In the genomic region with DNA sequence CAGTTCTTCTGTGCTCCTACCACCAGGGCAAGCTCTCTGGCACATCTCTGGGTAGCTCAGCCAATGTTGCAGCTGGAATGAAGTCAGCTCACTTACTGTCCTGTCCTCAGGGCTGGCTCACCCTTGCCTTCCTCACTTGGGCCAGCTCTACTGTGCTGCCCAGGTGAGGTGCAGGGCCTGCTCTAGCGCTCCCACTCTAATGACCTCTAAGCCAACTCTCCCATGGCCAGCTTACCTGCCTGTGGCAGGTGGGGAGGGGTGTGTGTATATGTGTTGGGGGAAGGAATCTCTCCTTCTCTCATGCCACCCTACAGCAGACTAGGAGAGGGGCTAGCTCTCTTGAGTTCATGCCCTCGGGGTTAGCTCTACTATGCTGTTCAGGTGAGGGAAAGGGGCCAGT, we compare ENCODE assay signal across 23 mouse cellular contexts.
DNase-seq lines count a peak whose midpoint lies in the region; ATAC-seq and TF ChIP-seq lines count a peak whose summit lies in the region.
"Had no signal": no experiment of that assay in that cellular context is flagged by ENCODE, and none has a peak within 500 bp of the region (broad histone marks: within the 10 kb centered on the region; RNA-seq: fewer than 3 reads in every experiment).

No protein-coding gene starts in this region.

- H3K36me3 ChIP-seq in forebrain, embryonic 13.5 days (ENCODE audit: poor library complexity, severe bottlenecking) = no peaks in the 10 kb centered on the region
- no peaks in the 10 kb centered on the region for H3K36me3 ChIP-seq in forebrain, embryonic 16.5 days (ENCODE audit: control insufficient read depth, insufficient read depth)
- H3K36me3 ChIP-seq in hindbrain, embryonic 14.5 days (replicated peaks; ENCODE audit: control insufficient read depth, insufficient read depth) = no peaks in the 10 kb centered on the region
- no peaks in the 10 kb centered on the region for H3K36me3 ChIP-seq in hindbrain, embryonic 13.5 days
- H3K36me3 ChIP-seq in midbrain, embryonic 13.5 days = no peaks in the 10 kb centered on the region
- H3K36me3 ChIP-seq in midbrain, embryonic 16.5 days (ENCODE audit: control insufficient read depth, insufficient read depth, low read length) = no peaks in the 10 kb centered on the region
- H3K36me3 ChIP-seq in stomach, embryonic 16.5 days (ENCODE audit: control insufficient read depth, insufficient read depth, low read length) = no peaks in the 10 kb centered on the region
- H3K36me3 ChIP-seq in stomach, postnatal 0 days (ENCODE audit: control insufficient read depth, insufficient read depth, low read length) = no peaks in the 10 kb centered on the region
- H3K36me3 ChIP-seq: embryonic facial prominence, embryonic 13.5 days; embryonic facial prominence, embryonic 15.5 days; forebrain, embryonic 10.5 days; forebrain, embryonic 12.5 days; forebrain, embryonic 15.5 days had no signal

- 90% methylated on average over 2 of the region's 2 CpGs for WGBS in forebrain, embryonic 13.5 days
- WGBS in forebrain, embryonic 16.5 days = 94% methylated on average over 2 of the region's 2 CpGs
- WGBS in hindbrain, embryonic 14.5 days = 97% methylated on average over 2 of the region's 2 CpGs
- 91% methylated on average over 2 of the region's 2 CpGs for WGBS in hindbrain, embryonic 13.5 days
- WGBS in midbrain, embryonic 13.5 days = 82% methylated on average over 2 of the region's 2 CpGs
- 84% methylated on average over 2 of the region's 2 CpGs for WGBS in midbrain, embryonic 16.5 days
- WGBS in stomach, embryonic 16.5 days = 91% methylated on average over 2 of the region's 2 CpGs
- WGBS in stomach, postnatal 0 days = 80% methylated on average over 2 of the region's 2 CpGs

- TF ChIP-seq EP300 in stomach, postnatal 0 days (optimal IDR thresholded peaks at IDR 0.05) = no peak

- H3K9ac ChIP-seq in forebrain, embryonic 13.5 days = no peak overlapping the region
- no peak overlapping the region for H3K9ac ChIP-seq in forebrain, embryonic 16.5 days (replicated peaks; ENCODE audit: low read depth, low read length)
- H3K9ac ChIP-seq in hindbrain, embryonic 14.5 days = no peak overlapping the region
- no peak overlapping the region for H3K9ac ChIP-seq in hindbrain, embryonic 13.5 days
- no peak overlapping the region for H3K9ac ChIP-seq in midbrain, embryonic 13.5 days (replicated peaks)
- no peak overlapping the region for H3K9ac ChIP-seq in midbrain, embryonic 16.5 days (ENCODE audit: low read depth, low read length)
- no peak overlapping the region for H3K9ac ChIP-seq in stomach, embryonic 16.5 days (ENCODE audit: low read length)
- no peak overlapping the region for H3K9ac ChIP-seq in stomach, postnatal 0 days (ENCODE audit: low read length)
- H3K9ac ChIP-seq: embryonic facial prominence, embryonic 13.5 days; embryonic facial prominence, embryonic 15.5 days; forebrain, embryonic 12.5 days; forebrain, embryonic 15.5 days had no signal

- no peak for TF ChIP-seq CTCF in stomach, postnatal 0 days (IDR thresholded peaks at IDR 0.05; ENCODE audit: low read depth)

- ATAC-seq in forebrain, embryonic 13.5 days = peak; percentile 24; the same call in 1 of the 2 replicates
- ATAC-seq in forebrain, embryonic 16.5 days = no peak
- peak; percentile 31; the same call in 1 of the 2 replicates for ATAC-seq in hindbrain, embryonic 14.5 days (ENCODE audit: low FRiP score)
- ATAC-seq in hindbrain, embryonic 13.5 days (ENCODE audit: low FRiP score) = no peak; the same call in 1 of the 2 replicates
- ATAC-seq in midbrain, embryonic 13.5 days = peak; percentile 53
- no peak for ATAC-seq in midbrain, embryonic 16.5 days
- 0 out of 2 replicates have a peak, but pooled peaks have one; percentile 37 for ATAC-seq in stomach, embryonic 16.5 days (ENCODE audit: insufficient read depth, low FRiP score)
- ATAC-seq in stomach, postnatal 0 days (ENCODE audit: low FRiP score, low TSS enrichment) = no peak
- ATAC-seq: forebrain, embryonic 15.5 days had no signal

- H3K4me2 ChIP-seq in forebrain, embryonic 13.5 days = no peak overlapping the region
- H3K4me2 ChIP-seq in forebrain, embryonic 16.5 days (ENCODE audit: low read length) = no peak overlapping the region
- H3K4me2 ChIP-seq in hindbrain, embryonic 14.5 days (replicated peaks) = no peak overlapping the region
- H3K4me2 ChIP-seq in hindbrain, embryonic 13.5 days = no peak overlapping the region
- H3K4me2 ChIP-seq in midbrain, embryonic 13.5 days (replicated peaks) = no peak overlapping the region
- H3K4me2 ChIP-seq in midbrain, embryonic 16.5 days (ENCODE audit: low read length) = no peak overlapping the region
- H3K4me2 ChIP-seq in stomach, embryonic 16.5 days (ENCODE audit: low read depth, low read length) = no peak overlapping the region
- no peak overlapping the region for H3K4me2 ChIP-seq in stomach, postnatal 0 days (replicated peaks; ENCODE audit: low read depth)
- H3K4me2 ChIP-seq: embryonic facial prominence, embryonic 13.5 days; embryonic facial prominence, embryonic 15.5 days; forebrain, embryonic 12.5 days; forebrain, embryonic 15.5 days had no signal

- no peaks in the 10 kb centered on the region for H3K4me1 ChIP-seq in forebrain, embryonic 13.5 days
- no peaks in the 10 kb centered on the region for H3K4me1 ChIP-seq in forebrain, embryonic 16.5 days (replicated peaks; ENCODE audit: control insufficient read depth, insufficient read depth, low read length)
- H3K4me1 ChIP-seq in hindbrain, embryonic 14.5 days (replicated peaks; ENCODE audit: control insufficient read depth, insufficient read depth, low read length) = no peaks in the 10 kb centered on the region
- H3K4me1 ChIP-seq in hindbrain, embryonic 13.5 days (replicated peaks) = no peaks in the 10 kb centered on the region
- H3K4me1 ChIP-seq in midbrain, embryonic 13.5 days (replicated peaks) = no peaks in the 10 kb centered on the region
- no peaks in the 10 kb centered on the region for H3K4me1 ChIP-seq in midbrain, embryonic 16.5 days (ENCODE audit: control insufficient read depth, insufficient read depth, low read length)
- H3K4me1 ChIP-seq in stomach, embryonic 16.5 days (ENCODE audit: control insufficient read depth, insufficient read depth, low read length) = no peaks in the 10 kb centered on the region
- H3K4me1 ChIP-seq in stomach, postnatal 0 days (replicated peaks; ENCODE audit: control insufficient read depth, insufficient read depth) = no peaks in the 10 kb centered on the region
- H3K4me1 ChIP-seq: embryonic facial prominence, embryonic 13.5 days; embryonic facial prominence, embryonic 15.5 days; forebrain, embryonic 10.5 days; forebrain, embryonic 12.5 days; forebrain, embryonic 15.5 days had no signal

- no peaks in the 10 kb centered on the region for H3K9me3 ChIP-seq in forebrain, embryonic 13.5 days (replicated peaks)
- H3K9me3 ChIP-seq in forebrain, embryonic 16.5 days (ENCODE audit: control insufficient read depth, low read length) = no peaks in the 10 kb centered on the region
- no peaks in the 10 kb centered on the region for H3K9me3 ChIP-seq in hindbrain, embryonic 14.5 days (ENCODE audit: control insufficient read depth, low read length)
- H3K9me3 ChIP-seq in hindbrain, embryonic 13.5 days = no peaks in the 10 kb centered on the region
- H3K9me3 ChIP-seq in midbrain, embryonic 13.5 days = no peaks in the 10 kb centered on the region
- no peaks in the 10 kb centered on the region for H3K9me3 ChIP-seq in midbrain, embryonic 16.5 days (replicated peaks; ENCODE audit: control insufficient read depth, low read length, poor library complexity, severe bottlenecking)
- no peaks in the 10 kb centered on the region for H3K9me3 ChIP-seq in stomach, embryonic 16.5 days (replicated peaks; ENCODE audit: control insufficient read depth, low read length)
- no peaks in the 10 kb centered on the region for H3K9me3 ChIP-seq in stomach, postnatal 0 days (ENCODE audit: control insufficient read depth, low read length)
- H3K9me3 ChIP-seq: embryonic facial prominence, embryonic 13.5 days; embryonic facial prominence, embryonic 15.5 days; forebrain, embryonic 10.5 days; forebrain, embryonic 12.5 days; forebrain, embryonic 15.5 days had no signal

- DNase-seq in hindbrain, embryonic 14.5 days (ENCODE audit: low spot score) = no peak
- no peak for DNase-seq in stomach, postnatal 0 days (ENCODE audit: low spot score)
- DNase-seq: adrenal gland, adult 2 months; adrenal gland, postnatal 10 days; adrenal gland, postnatal 25 days; cerebellum, adult 18-20 months; cerebellum, adult 8-10 months; cerebellum, adult 9-11 months; cerebellum, postnatal 14 days; cerebellum, postnatal 36 days; embryo, embryonic 11 days had no signal

- H3K4me3 ChIP-seq in forebrain, embryonic 13.5 days = no peak overlapping the region
- H3K4me3 ChIP-seq in forebrain, embryonic 16.5 days (replicated peaks; ENCODE audit: low read length) = no peak overlapping the region
- no peak overlapping the region for H3K4me3 ChIP-seq in hindbrain, embryonic 14.5 days (replicated peaks; ENCODE audit: low read length)
- H3K4me3 ChIP-seq in hindbrain, embryonic 13.5 days = no peak overlapping the region
- no peak overlapping the region for H3K4me3 ChIP-seq in midbrain, embryonic 13.5 days (replicated peaks)
- no peak overlapping the region for H3K4me3 ChIP-seq in midbrain, embryonic 16.5 days (ENCODE audit: low read depth, low read length)
- H3K4me3 ChIP-seq in stomach, embryonic 16.5 days (replicated peaks; ENCODE audit: low read length) = no peak overlapping the region
- H3K4me3 ChIP-seq in stomach, postnatal 0 days (ENCODE audit: low read depth, low read length) = no peak overlapping the region
- H3K4me3 ChIP-seq: embryonic facial prominence, embryonic 13.5 days; embryonic facial prominence, embryonic 15.5 days; erythroblast, embryonic 14.5 days; forebrain, embryonic 10.5 days; forebrain, embryonic 12.5 days; forebrain, embryonic 15.5 days had no signal

- no peak overlapping the region for H3K27ac ChIP-seq in forebrain, embryonic 13.5 days
- no peak overlapping the region for H3K27ac ChIP-seq in forebrain, embryonic 16.5 days (ENCODE audit: low read length)
- H3K27ac ChIP-seq in hindbrain, embryonic 14.5 days = no peak overlapping the region
- no peak overlapping the region for H3K27ac ChIP-seq in hindbrain, embryonic 13.5 days
- H3K27ac ChIP-seq in midbrain, embryonic 13.5 days = no peak overlapping the region
- H3K27ac ChIP-seq in midbrain, embryonic 16.5 days (ENCODE audit: low read length) = no peak overlapping the region
- H3K27ac ChIP-seq in stomach, embryonic 16.5 days (ENCODE audit: low read length) = no peak overlapping the region
- H3K27ac ChIP-seq in stomach, postnatal 0 days (replicated peaks) = no peak overlapping the region
- H3K27ac ChIP-seq: embryonic facial prominence, embryonic 13.5 days; embryonic facial prominence, embryonic 15.5 days; forebrain, embryonic 10.5 days; forebrain, embryonic 12.5 days; forebrain, embryonic 15.5 days had no signal

- no peaks in the 10 kb centered on the region for H3K27me3 ChIP-seq in forebrain, embryonic 13.5 days
- H3K27me3 ChIP-seq in forebrain, embryonic 16.5 days (replicated peaks; ENCODE audit: control insufficient read depth, insufficient read depth, low read length) = no peaks in the 10 kb centered on the region
- H3K27me3 ChIP-seq in hindbrain, embryonic 14.5 days (ENCODE audit: control insufficient read depth, insufficient read depth, low read length) = no peaks in the 10 kb centered on the region
- H3K27me3 ChIP-seq in hindbrain, embryonic 13.5 days = no peaks in the 10 kb centered on the region
- no peaks in the 10 kb centered on the region for H3K27me3 ChIP-seq in midbrain, embryonic 13.5 days
- no peaks in the 10 kb centered on the region for H3K27me3 ChIP-seq in midbrain, embryonic 16.5 days (ENCODE audit: control insufficient read depth, insufficient read depth, low read depth, low read length)
- no peaks in the 10 kb centered on the region for H3K27me3 ChIP-seq in stomach, embryonic 16.5 days (ENCODE audit: control insufficient read depth, insufficient read depth, low read length)
- no peaks in the 10 kb centered on the region for H3K27me3 ChIP-seq in stomach, postnatal 0 days (ENCODE audit: control insufficient read depth, insufficient read depth, low read length)
- H3K27me3 ChIP-seq: embryonic facial prominence, embryonic 13.5 days; embryonic facial prominence, embryonic 15.5 days; forebrain, embryonic 12.5 days; forebrain, embryonic 15.5 days had no signal

Comparison
In these comparisons a context has a peak if more than half of its experiments do, and no peak if none do; other contexts are left out.
1. ATAC-seq: peak in forebrain, embryonic 13.5 days (single experiment), hindbrain, embryonic 14.5 days (single experiment), midbrain, embryonic 13.5 days (single experiment) and stomach, embryonic 16.5 days (single experiment); none in forebrain, embryonic 16.5 days (single experiment), hindbrain, embryonic 13.5 days (single experiment), midbrain, embryonic 16.5 days (single experiment) and stomach, postnatal 0 days (single experiment).